Mouse (Mus musculus): Measurements from ENCODE around the gene Gm45717. TPM values are rescaled to one million over a fixed set of nuclear protein-coding genes. Genes with fewer than 3 reads are reported as not detected.

The Gm45717 gene
- polyA plus RNA-seq, 1 experiment from 2014 or later, result not detected

DNA sequence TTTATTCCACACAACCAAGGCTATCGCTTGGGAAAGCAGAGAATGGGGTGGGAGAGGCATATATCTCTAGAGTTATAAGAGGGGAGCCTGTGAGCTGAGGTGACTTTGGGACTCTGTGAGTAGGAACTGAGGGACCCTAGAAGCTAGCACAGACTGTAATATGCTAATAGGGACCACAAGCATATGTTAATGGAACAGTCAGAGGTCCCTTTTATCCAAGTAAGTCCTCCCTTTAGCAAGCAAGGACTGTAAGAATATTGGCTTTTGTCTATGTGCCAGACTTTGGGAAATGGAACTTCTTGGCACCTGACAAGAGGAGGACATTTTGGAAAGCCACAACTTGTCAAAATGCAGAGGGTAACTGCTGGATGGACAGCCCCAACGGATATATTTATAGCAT lies 16.8 kb downstream of the Gm45717 start:
- 26% methylated on average over 2 of the region's 2 CpGs for WGBS
- Histone ChIP-seq H3K27ac (no peak overlapping the region), H3K4me1 (peaks cover 16% of the 10 kb centered on the region), H3K36me3 (replicated peaks) (no peaks in the 10 kb centered on the region), H3K9me3 (no peaks in the 10 kb centered on the region), H3K27me3 (peaks cover 4% of the 10 kb centered on the region; the same call in 1 of the 2 replicates), H3K4me2 (no peak overlapping the region), H3K9ac (no peak overlapping the region), H3K4me3 (replicated peaks) (no peak overlapping the region)
- no peak for ATAC-seq (ENCODE audit: low FRiP score)

GRCm38 (mm10) chr7:140938436-140938835 lies 17.3 kb downstream of the Gm45717 start:
- Histone ChIP-seq H3K27me3 (peaks cover 4% of the 10 kb centered on the region; the same call in 1 of the 2 replicates), H3K9me3 (no peaks in the 10 kb centered on the region), H3K4me1 (peaks cover 16% of the 10 kb centered on the region), H3K36me3 (replicated peaks) (no peaks in the 10 kb centered on the region), H3K4me3 (replicated peaks) (no peak overlapping the region), H3K27ac (no peak overlapping the region), H3K9ac (no peak overlapping the region), H3K4me2 (no peak overlapping the region)
- ATAC-seq (ENCODE audit: low FRiP score), result no peak
- WGBS, result 45% methylated on average over 3 of the region's 3 CpGs

DNA sequence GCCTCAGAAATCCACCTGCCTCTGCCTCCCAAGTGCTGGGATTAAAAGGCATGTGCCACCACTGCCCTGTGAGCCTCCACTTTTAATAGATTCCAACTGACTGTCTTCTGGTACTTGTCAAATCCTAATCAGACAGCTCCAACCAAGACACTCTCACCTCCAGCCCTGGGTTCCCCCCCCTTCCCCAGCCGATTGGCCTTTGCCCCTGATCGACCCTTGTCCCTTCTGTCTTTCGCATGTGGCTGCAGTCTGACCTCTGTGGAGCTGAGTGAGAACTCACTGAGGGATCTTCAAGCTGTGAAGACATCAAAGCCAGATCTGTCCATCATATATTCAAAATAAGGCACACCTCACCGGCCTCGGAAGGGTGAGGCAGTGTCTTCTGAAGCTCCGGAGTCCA lies 28.6 kb downstream of the Gm45717 start:
- WGBS, result 92% methylated on average over 6 of the region's 6 CpGs
- Histone ChIP-seq H3K27ac (no peak overlapping the region), H3K4me2 (no peak overlapping the region), H3K4me1 (peaks cover 13% of the 10 kb centered on the region), H3K36me3 (replicated peaks) (no peaks in the 10 kb centered on the region), H3K4me3 (replicated peaks) (no peak overlapping the region), H3K9ac (no peak overlapping the region), H3K27me3 (peaks cover 41% of the 10 kb centered on the region), H3K9me3 (no peaks in the 10 kb centered on the region)
- no peak for ATAC-seq (ENCODE audit: low FRiP score)

- H3K27ac ChIP-seq, result no peak overlapping the region
- H3K36me3 ChIP-seq (replicated peaks), result no peaks in the 10 kb centered on the region
- H3K27me3 ChIP-seq, result peaks cover 77% of the 10 kb centered on the region
- H3K9ac ChIP-seq, result peak overlapping the region; percentile 48; the same call in 1 of the 2 replicates
- peak overlapping the region; percentile 90 for H3K4me2 ChIP-seq
- H3K4me1 ChIP-seq, result peaks cover 17% of the 10 kb centered on the region
- H3K9me3 ChIP-seq, result no peaks in the 10 kb centered on the region
- WGBS, result 19% methylated on average over 30 of the region's 30 CpGs
- peak overlapping the region; percentile 46 for H3K4me3 ChIP-seq (replicated peaks)
- no peak for ATAC-seq (ENCODE audit: low FRiP score)
These were observed 32.5 kb downstream of the Gm45717 start for GRCm38 (mm10) chr7:140923070-140923775.

GRCm38 (mm10) chr7:140922398-140923069 lies 33.2 kb downstream of the Gm45717 start:
- peak overlapping the region; percentile 46 for H3K4me3 ChIP-seq (replicated peaks)
- peaks cover 17% of the 10 kb centered on the region for H3K4me1 ChIP-seq
- peak overlapping the region; percentile 90 for H3K4me2 ChIP-seq
- under 1% methylated on average over 49 of the region's 49 CpGs for WGBS
- ATAC-seq (ENCODE audit: low FRiP score), result peak; percentile 49; the same call in 1 of the 2 replicates
- H3K9me3 ChIP-seq, result no peaks in the 10 kb centered on the region
- H3K27ac ChIP-seq, result no peak overlapping the region
- H3K9ac ChIP-seq, result peak overlapping the region; percentile 48
- no peaks in the 10 kb centered on the region for H3K36me3 ChIP-seq (replicated peaks)
- peaks cover 77% of the 10 kb centered on the region for H3K27me3 ChIP-seq

DNA sequence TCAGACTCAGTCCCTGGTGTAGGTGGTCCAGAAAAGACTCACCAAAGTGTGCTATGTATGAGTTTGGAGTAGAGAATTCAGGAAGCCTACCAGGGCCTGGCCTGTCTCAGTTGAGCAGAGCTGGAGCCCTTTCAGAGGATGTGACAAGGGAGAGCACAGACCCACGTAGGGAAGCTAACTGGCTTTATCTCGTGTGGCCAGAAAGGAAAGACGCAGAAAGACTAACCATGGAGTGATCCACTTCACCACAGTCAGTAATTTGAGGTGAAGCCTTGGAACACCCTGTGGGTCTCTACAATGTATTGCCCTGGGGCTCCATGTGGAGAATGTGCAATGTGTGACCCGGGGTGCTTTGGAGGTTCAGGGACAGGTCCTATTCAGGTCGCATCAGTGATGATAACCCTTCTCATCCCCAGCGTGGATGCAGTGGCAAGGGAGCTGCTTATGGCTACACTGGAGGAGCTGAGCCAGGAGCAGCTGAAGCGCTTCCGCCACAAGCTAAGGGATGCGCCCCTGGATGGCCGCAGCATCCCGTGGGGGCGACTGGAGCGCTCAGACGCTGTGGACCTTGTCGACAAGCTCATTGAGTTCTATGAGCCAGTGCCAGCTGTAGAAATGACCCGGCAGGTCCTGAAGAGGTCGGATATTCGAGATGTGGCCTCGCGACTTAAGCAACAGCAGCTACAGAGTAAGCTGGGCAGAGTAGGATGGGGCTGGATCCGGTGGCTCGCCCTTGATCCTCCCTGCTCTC lies 34.3 kb downstream of the Gm45717 start:
- H3K9me3 ChIP-seq, result no peaks in the 10 kb centered on the region
- H3K27me3 ChIP-seq, result peaks cover 77% of the 10 kb centered on the region
- no peak overlapping the region for H3K9ac ChIP-seq
- H3K27ac ChIP-seq, result no peak overlapping the region
- ATAC-seq (ENCODE audit: low FRiP score), result no peak
- H3K4me3 ChIP-seq (replicated peaks), result no peak overlapping the region
- H3K36me3 ChIP-seq (replicated peaks), result no peaks in the 10 kb centered on the region
- H3K4me2 ChIP-seq, result peak overlapping the region; percentile 90
- H3K4me1 ChIP-seq, result peaks cover 17% of the 10 kb centered on the region
- 29% methylated on average over 22 of the region's 22 CpGs for WGBS

GRCm38 (mm10) chr7:140920418-140921029 lies 35.2 kb downstream of the Gm45717 start, which contains the start of gene Nlrp6:
TSS of gene Nlrp6 (plus strand) at chr7:140920902.
- no peak for ATAC-seq (ENCODE audit: low FRiP score)
- Histone ChIP-seq H3K9ac (no peak within 1 kb of the TSS), H3K27ac (no peak within 1 kb of the TSS), H3K9me3 (no peaks in the 10 kb centered on the region), H3K4me2 (peak within 1 kb of the TSS; percentile 90; the same call in 1 of the 2 replicates), H3K4me1 (peaks cover 17% of the 10 kb centered on the region), H3K27me3 (peaks cover 72% of the 10 kb centered on the region), H3K36me3 (replicated peaks) (no peaks in the 10 kb centered on the region), H3K4me3 (replicated peaks) (no peak within 1 kb of the TSS)
- WGBS, result 82% methylated on average over 8 of the region's 8 CpGs

- peaks cover 17% of the 10 kb centered on the region for H3K4me1 ChIP-seq
- H3K36me3 ChIP-seq (replicated peaks), result no peaks in the 10 kb centered on the region
- H3K27ac ChIP-seq, result no peak overlapping the region
- H3K9me3 ChIP-seq, result no peaks in the 10 kb centered on the region
- WGBS, result 80% methylated on average over 4 of the region's 4 CpGs
- ATAC-seq (ENCODE audit: low FRiP score), result no peak
- H3K27me3 ChIP-seq, result peaks cover 66% of the 10 kb centered on the region
- no peak overlapping the region for H3K4me2 ChIP-seq
- H3K4me3 ChIP-seq (replicated peaks), result no peak overlapping the region
- H3K9ac ChIP-seq, result no peak overlapping the region
These were observed 35.8 kb downstream of the Gm45717 start for GRCm38 (mm10) chr7:140919911-140920310.

DNA sequence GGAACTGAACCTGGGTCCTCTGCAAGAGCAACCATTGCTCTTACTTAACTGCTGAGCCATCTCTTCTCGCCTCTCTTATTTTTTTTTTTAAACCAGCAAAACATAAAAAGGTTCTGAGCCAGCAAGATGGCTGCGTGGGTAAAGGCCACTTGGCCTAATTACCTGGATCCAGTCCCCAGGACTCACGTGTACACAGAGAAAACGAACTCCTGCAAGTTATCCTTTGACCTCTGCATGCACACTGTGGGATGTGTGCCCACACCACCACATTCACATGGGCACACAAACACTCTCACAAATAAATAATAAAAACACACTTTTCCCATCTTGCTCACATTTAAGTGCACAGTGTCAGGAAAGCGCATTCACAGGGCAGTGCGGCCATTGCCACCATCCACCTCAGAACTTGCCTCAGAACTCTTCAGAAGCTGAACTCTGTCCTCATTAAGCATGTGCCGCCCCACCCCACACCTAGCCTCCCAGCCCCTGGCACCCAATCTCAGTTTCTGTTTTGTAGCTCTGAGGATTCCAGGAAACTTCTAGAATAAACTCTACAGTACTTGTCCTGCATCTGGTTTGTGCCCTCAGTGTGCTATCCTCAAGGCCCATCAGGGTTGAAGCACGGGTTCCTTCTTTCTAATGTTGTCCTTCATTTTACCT lies 41.6 kb downstream of the Gm45717 start:
- 88% methylated on average over 8 of the region's 8 CpGs for WGBS

DNA sequence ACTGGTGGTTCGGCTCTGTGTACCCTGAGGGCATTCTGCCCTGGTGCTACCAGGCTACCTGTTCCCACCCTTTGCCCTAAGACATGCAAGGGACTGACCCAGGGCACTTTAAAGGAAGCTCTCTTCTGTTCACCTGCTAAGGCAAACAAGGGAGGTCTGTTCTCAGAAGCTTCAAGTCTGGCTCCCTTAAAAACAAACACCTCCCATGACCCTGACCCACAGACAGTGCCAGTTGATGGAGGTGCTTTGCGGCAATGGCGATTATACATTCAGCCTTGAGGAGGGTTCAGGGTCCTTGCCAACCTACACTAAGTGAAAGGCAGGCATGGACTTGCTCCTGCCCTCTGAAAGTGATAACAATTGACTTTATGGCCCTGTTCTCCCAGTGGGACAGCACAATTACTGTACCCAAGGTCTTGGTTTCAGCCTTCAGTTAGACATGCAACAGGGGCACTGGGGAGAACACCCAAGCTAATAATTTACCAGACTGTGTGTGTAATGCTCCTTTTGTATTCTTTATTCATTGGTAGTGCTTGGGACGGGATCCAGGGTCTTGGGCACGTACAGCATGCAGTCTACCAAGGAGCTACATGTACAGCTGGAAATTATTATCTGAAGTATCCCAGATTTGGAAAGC lies 42.8 kb downstream of the Gm45717 start:
- no peak overlapping the region for H3K9ac ChIP-seq
- no peaks in the 10 kb centered on the region for H3K36me3 ChIP-seq (replicated peaks)
- no peak overlapping the region for H3K4me2 ChIP-seq
- WGBS, result 86% methylated on average over 5 of the region's 5 CpGs
- peaks cover under 1% of the 10 kb centered on the region; the same call in 1 of the 2 replicates for H3K27me3 ChIP-seq
- no peak overlapping the region for H3K4me3 ChIP-seq (replicated peaks)
- no peak for ATAC-seq (ENCODE audit: low FRiP score)
- no peaks in the 10 kb centered on the region for H3K9me3 ChIP-seq
- peaks cover 4% of the 10 kb centered on the region; the same call in 1 of the 2 replicates for H3K4me1 ChIP-seq
- H3K27ac ChIP-seq, result no peak overlapping the region

More for the DNA sequence above, 41.6 kb downstream of the Gm45717 start:
- Histone ChIP-seq H3K4me3 (replicated peaks) (no peak overlapping the region), H3K27me3 (peaks cover 8% of the 10 kb centered on the region), H3K36me3 (replicated peaks) (no peaks in the 10 kb centered on the region), H3K9ac (no peak overlapping the region), H3K27ac (no peak overlapping the region), H3K4me1 (no peaks in the 10 kb centered on the region), H3K4me2 (no peak overlapping the region), H3K9me3 (no peaks in the 10 kb centered on the region)
- ATAC-seq (ENCODE audit: low FRiP score), result no peak

- Histone ChIP-seq H3K4me3 (replicated peaks) (no peak overlapping the region), H3K9me3 (no peaks in the 10 kb centered on the region), H3K9ac (no peak overlapping the region; the same call in 1 of the 2 replicates), H3K27me3 (no peaks in the 10 kb centered on the region; the same call in 1 of the 2 replicates), H3K4me1 (peaks cover 4% of the 10 kb centered on the region; the same call in 1 of the 2 replicates), H3K36me3 (replicated peaks) (no peaks in the 10 kb centered on the region), H3K4me2 (no peak overlapping the region), H3K27ac (no peak overlapping the region)
- no peak for ATAC-seq (ENCODE audit: low FRiP score)
- WGBS, result 75% methylated on average over 3 of the region's 3 CpGs
These were observed 43.4 kb downstream of the Gm45717 start for GRCm38 (mm10) chr7:140912293-140912692.
